Mouse (Mus musculus): ENCODE measurements around the gene Enkd1.

Gene Enkd1

GRCm38 (mm10) chr8:105657641-105658040 lies 50.4 kb downstream of the Enkd1 start:
- no peak for DNase-seq (ENCODE audit: low spot score)
